ENCODE assay signal across 7 mouse cellular contexts in the genomic region with DNA sequence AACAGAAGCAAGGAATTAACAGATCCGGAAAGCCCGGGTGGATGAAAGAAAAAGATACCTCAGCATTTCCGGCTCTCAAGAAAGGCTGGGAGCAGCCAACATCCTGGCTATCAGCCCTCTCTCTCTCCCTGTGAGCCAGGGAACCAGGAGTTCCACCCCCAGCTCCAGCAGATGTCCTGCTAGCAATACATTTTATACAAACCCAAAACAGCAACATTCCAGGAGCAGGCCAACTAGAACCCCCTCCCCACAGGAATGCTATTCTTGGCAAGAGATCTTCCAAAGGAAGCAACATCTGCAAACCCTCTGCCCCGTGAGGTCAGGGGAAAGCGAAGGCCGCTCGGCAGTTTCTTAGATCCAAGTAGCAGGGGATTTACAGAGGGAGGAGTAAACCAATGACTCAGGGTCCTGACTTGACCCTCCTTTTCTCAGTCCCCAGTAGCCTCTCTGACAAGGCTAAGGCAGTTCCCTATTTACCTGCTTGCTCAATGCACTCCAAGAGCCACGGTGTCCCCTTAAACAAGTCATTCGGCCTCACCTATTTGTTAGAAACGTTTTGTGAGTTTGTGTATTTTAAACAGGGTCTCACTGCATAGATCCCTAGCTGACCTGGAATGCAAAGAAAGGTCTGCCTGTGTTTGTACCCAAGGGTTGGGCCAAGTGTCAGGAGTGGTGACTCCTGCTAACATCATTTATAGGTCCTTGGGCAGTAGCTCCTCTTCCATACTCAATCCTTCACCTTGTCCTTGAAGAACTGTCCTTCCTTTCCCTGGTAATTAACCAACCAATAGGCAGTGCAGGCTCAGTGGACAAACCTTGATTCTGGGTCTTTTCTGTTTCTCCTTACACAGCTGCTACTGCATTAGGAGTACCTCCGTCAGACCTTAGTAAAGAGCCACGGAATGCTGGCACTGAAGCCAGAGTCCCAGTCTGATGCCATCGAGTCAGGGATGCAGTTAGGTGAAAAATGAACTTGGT. TPM values are rescaled to one million over a fixed set of nuclear protein-coding genes. Genes with fewer than 3 reads are reported as not detected.
DNase-seq lines count a peak whose midpoint lies in the region; ATAC-seq and TF ChIP-seq lines count a peak whose summit lies in the region.

No protein-coding gene starts in this region.

- no peak overlapping the region for H3K9ac ChIP-seq in lung, embryonic 15.5 days

- H3K27me3 ChIP-seq in lung, embryonic 15.5 days: no peaks in the 10 kb centered on the region

- peaks cover 36% of the 10 kb centered on the region for H3K4me1 ChIP-seq in lung, embryonic 15.5 days
- H3K4me1 ChIP-seq in cortical plate, adult 2 months (ENCODE audit: control insufficient read depth, insufficient read depth, low read length): no peaks in the 10 kb centered on the region

- no peak overlapping the region for H3K4me2 ChIP-seq in lung, embryonic 15.5 days

- WGBS in lung, embryonic 15.5 days: 34% methylated on average over 13 of the region's 13 CpGs

- H3K36me3 ChIP-seq in lung, embryonic 15.5 days: peaks cover 49% of the 10 kb centered on the region

- peak; percentile 73; the same call in 1 of the 2 replicates for ATAC-seq in lung, embryonic 15.5 days (ENCODE audit: borderline replicate concordance, extremely low read depth, low FRiP score, low TSS enrichment)

- no peak for DNase-seq in lung, adult 18-20 months
- peak; percentile 51 to 63 for DNase-seq in heart, adult 9 months (ENCODE audit: low spot score in 2 of 2)
- peak; percentile 73 to 79 for DNase-seq in kidney, postnatal 4 days
- DNase-seq in testis, postnatal 14 days (ENCODE audit: low spot score): peak; percentile 39
- no peak for DNase-seq in cerebellum, adult 18-20 months

- TF ChIP-seq CTCF in cortical plate, adult 2 months (IDR thresholded peaks at IDR 0.05; ENCODE audit: extremely low read depth, insufficient read depth, low read length): no peak

- no peaks in the 10 kb centered on the region for H3K9me3 ChIP-seq in lung, embryonic 15.5 days

- H3K4me3 ChIP-seq in lung, embryonic 15.5 days: no peak overlapping the region
- no peak overlapping the region for H3K4me3 ChIP-seq in cortical plate, adult 2 months (ENCODE audit: insufficient read depth, low read length)

- TF ChIP-seq POLR2A in cortical plate, adult 2 months (IDR thresholded peaks at IDR 0.05; ENCODE audit: extremely low read depth, insufficient read depth, low read length): no peak

- H3K27ac ChIP-seq in lung, embryonic 15.5 days: peak overlapping the region; percentile 65
- 0 out of 2 replicates have a peak overlapping the region, but pooled peaks have one; percentile 7 for H3K27ac ChIP-seq in cortical plate, adult 2 months (ENCODE audit: insufficient read depth, low read length)

RNA-seq across cellular contexts. Expression of gene Il34, which starts 3.1 kb away (rescaled TPM):
- 4.1 and 4.5 TPM in 2 replicates for polyA plus RNA-seq in lung, embryonic 15.5 days (2015; fragmentation: Nextera tagmentation; extraction: Ambion mirVana)
- polyA plus RNA-seq in cortical plate, adult 2 months (2012; rRNA removed): 103 and 108 TPM in 2 replicates

RNA-seq across cellular contexts. Expression of gene Cog4, which starts 37.6 kb away (rescaled TPM):
- 68.4 and 74.3 TPM in 2 replicates for polyA plus RNA-seq in lung, embryonic 15.5 days (2015; fragmentation: Nextera tagmentation; extraction: Ambion mirVana)
- 41.8 and 42.9 TPM in 2 replicates for polyA plus RNA-seq in cortical plate, adult 2 months (2012; rRNA removed)

RNA-seq across cellular contexts. Expression of gene Sf3b3, which starts 37.8 kb away (rescaled TPM):
- polyA plus RNA-seq in lung, embryonic 15.5 days (2015; fragmentation: Nextera tagmentation; extraction: Ambion mirVana): 141 and 146 TPM in 2 replicates
- 36.8 and 37.4 TPM in 2 replicates for polyA plus RNA-seq in cortical plate, adult 2 months (2012; rRNA removed)

Comparison
In these comparisons a context has a peak if more than half of its experiments do, and no peak if none do; other contexts are left out.
1. DNase-seq: peak in heart, adult 9 months (2 of 2), kidney, postnatal 4 days (2 of 2) and testis, postnatal 14 days (single experiment); none in lung, adult 18-20 months (0 of 2) and cerebellum, adult 18-20 months (0 of 2).
2. RNA of gene Il34, which starts 3.1 kb away (polyA plus RNA-seq): 103 to 108 TPM in cortical plate, adult 2 months; 4.1 to 4.5 TPM in lung, embryonic 15.5 days; every median in the first group is over 10 times any median in the second.